Mouse (Mus musculus) erythroid progenitor cell, adult 5-6 weeks (primary cell): ENCODE data around the gene Wnt5a. TPM values are rescaled to one million over a fixed set of nuclear protein-coding genes. Genes with fewer than 3 reads are reported as not detected.

Experiments
- ATAC-seq: replicated peaks from 2 replicates; pipeline ENCODE4 v1.8.0; 2016; ENCODE audit warnings: moderate number of reproducible peaks, mild to moderate bottlenecking, moderate TSS enrichment, inconsistent platforms; ENCODE audit not compliant: poor library complexity, low FRiP score, severe bottlenecking
- total RNA-seq, 2 experiments: library from RNA; stranded (forward) in 1 of 2; stranded (reverse) in 1 of 2; fragments of 150-400 nt in 1 of 2; fragments of 186-747, 209-891 nt in 1 of 2; gene quantifications; 2 replicates each; pipeline versions ENCODE4 v1.2.3 to v1.2.4; 2015 to 2017; ENCODE audit warnings: low replicate concordance in 2 of 2

Wnt5a gene
- not detected in 2 replicates for total RNA-seq (2015; ENCODE audit: low replicate concordance)
- not detected in 2 replicates for total RNA-seq (2017; ENCODE audit: low replicate concordance)

- ATAC-seq = no peak
Observed at GRCm38 (mm10) chr14:28504101-28505050, at the start of gene Wnt5a. Wnt5a (plus strand) TSS chr14:28504750.

GRCm38 (mm10) chr14:28456372-28457076, 48.0 kb upstream of the Wnt5a start:
- ATAC-seq = no peak

GRCm38 (mm10) chr14:28457428-28457827, 47.1 kb upstream of the Wnt5a start:
- no peak for ATAC-seq

GRCm38 (mm10) chr14:28467956-28468355, 36.6 kb upstream of the Wnt5a start:
- no peak for ATAC-seq

GRCm38 (mm10) chr14:28469696-28470095, 34.9 kb upstream of the Wnt5a start:
- ATAC-seq = no peak

- no peak for ATAC-seq
Observed at GRCm38 (mm10) chr14:28470212-28470611, 34.3 kb upstream of the Wnt5a start.

- no peak for ATAC-seq
Observed at GRCm38 (mm10) chr14:28475012-28475411, 29.5 kb upstream of the Wnt5a start.

- no peak for ATAC-seq
Observed at GRCm38 (mm10) chr14:28475421-28475820, 29.1 kb upstream of the Wnt5a start.

- ATAC-seq = no peak
Observed at GRCm38 (mm10) chr14:28476746-28477145, 27.8 kb upstream of the Wnt5a start.

- no peak for ATAC-seq
Observed at GRCm38 (mm10) chr14:28480866-28481265, 23.7 kb upstream of the Wnt5a start.

GRCm38 (mm10) chr14:28493806-28494205, 10.7 kb upstream of the Wnt5a start:
- no peak for ATAC-seq

- ATAC-seq = no peak
Observed at GRCm38 (mm10) chr14:28494273-28494672, 10.3 kb upstream of the Wnt5a start.

GRCm38 (mm10) chr14:28501216-28501878, 3.2 kb upstream of the Wnt5a start:
- no peak for ATAC-seq

GRCm38 (mm10) chr14:28503276-28503675, 1.3 kb upstream of the Wnt5a start:
- no peak for ATAC-seq

GRCm38 (mm10) chr14:28505051-28505585, 568 bp downstream of the Wnt5a start:
- no peak for ATAC-seq

GRCm38 (mm10) chr14:28505586-28506375, 1.2 kb downstream of the Wnt5a start:
- ATAC-seq = no peak

- ATAC-seq = no peak
Observed at GRCm38 (mm10) chr14:28506376-28506831, 1.9 kb downstream of the Wnt5a start.

- ATAC-seq = no peak
Observed at GRCm38 (mm10) chr14:28507011-28507410, 2.5 kb downstream of the Wnt5a start.

- ATAC-seq = no peak
Observed at GRCm38 (mm10) chr14:28507471-28507870, 2.9 kb downstream of the Wnt5a start.
